Mouse (Mus musculus) midbrain, embryonic 11.5 days (tissue): ENCODE measurements at regions not wholly inside any gene's neighbourhood (a gene's known extent, or its start where the extent isn't known, plus 50 kb on each side); places are given as distances from the start of the nearest gene placed in this dataset.
"Not testable (repeated sequence)": the region's sequence is repeated elsewhere in the genome, so short reads cannot be mapped to it uniquely, and the experiment has no call there.

Experiments used
- ATAC-seq: fragments of 200-750 bp; cut with Nextera tagmentation; 2 replicates; pipeline ENCODE4 v1.8.0; 2017; ENCODE audit warnings: moderate TSS enrichment, moderate library complexity; ENCODE audit not compliant: low FRiP score
- DNase-seq: peaks from one replicate; pipeline ENCODE4 v3.0.0; 2015; ENCODE audit warnings: low spot score; ENCODE audit errors: missing footprints
- H3K27ac ChIP-seq: fragments of 300-500 bp; sonication (generic); 2 replicates; pipeline ENCODE4 v1.5.1; 2014; ENCODE audit warnings: low read depth, low read length
- H3K27me3 ChIP-seq: fragments of 300-500 bp; sonication (generic); 2 replicates; pipeline ENCODE4 v1.6.1; 2014; ENCODE audit warnings: mild to moderate bottlenecking, low read length, moderate library complexity, mixed read lengths; ENCODE audit not compliant: control insufficient read depth, insufficient read depth
- H3K36me3 ChIP-seq: fragments of 300-500 bp; sonication (generic); 2 replicates; pipeline ENCODE4 v1.6.1; 2014; ENCODE audit warnings: mild to moderate bottlenecking, low read length, moderate library complexity, mixed read lengths; ENCODE audit not compliant: control insufficient read depth, insufficient read depth
- H3K4me1 ChIP-seq: fragments of 300-500 bp; sonication (generic); 2 replicates; pipeline ENCODE4 v1.6.1; 2014; ENCODE audit warnings: low read length; ENCODE audit not compliant: control insufficient read depth, insufficient read depth
- H3K4me2 ChIP-seq: fragments of 300-500 bp; sonication (generic); 2 replicates; pipeline ENCODE4 v1.6.1; 2014; ENCODE audit warnings: mild to moderate bottlenecking, moderate library complexity
- H3K4me3 ChIP-seq: fragments of 300-500 bp; sonication (generic); 2 replicates; pipeline ENCODE4 v1.5.1; 2014; ENCODE audit warnings: low read depth, low read length
- H3K9ac ChIP-seq: fragments of 300-500 bp; sonication (generic); 2 replicates; pipeline ENCODE4 v1.6.1; 2014; ENCODE audit warnings: low read length
- H3K9me3 ChIP-seq: fragments of 300-500 bp; sonication (generic); 2 replicates; pipeline ENCODE4 v1.6.1; 2016; ENCODE audit warnings: low read length; ENCODE audit not compliant: control insufficient read depth
- whole genome bisulfite sequencing: fragments of 180-500 bp; shearing (Covaris S2); extraction: QIAGEN DNeasy Blood & Tissue Kit; methylation state at CpG from one replicate; pipeline ENCODE4 v1.1.7; 2014; 5-methylcytosine and 5-hydroxymethylcytosine counted together

DNA sequence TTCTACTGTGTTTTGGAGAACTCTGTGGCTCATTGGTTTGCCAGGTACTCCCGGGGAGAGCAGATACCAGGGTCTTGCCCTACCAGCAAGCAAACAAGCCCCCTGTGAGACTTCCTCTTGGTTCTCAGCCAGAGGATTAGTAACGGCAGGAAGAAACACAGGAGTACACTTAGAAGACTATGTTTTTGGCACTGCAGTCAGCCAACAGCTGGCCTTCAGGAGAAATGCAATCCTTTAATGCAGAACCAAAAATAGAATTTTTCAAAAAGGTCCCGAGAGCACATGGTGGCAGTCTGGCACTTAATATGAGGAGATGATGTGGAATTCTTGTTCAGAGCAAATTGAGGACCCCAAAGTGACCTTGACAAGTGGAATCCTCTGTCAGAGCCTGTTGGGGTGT, 189.8 kb downstream of the Faxc start:
- no peaks in the 10 kb centered on the region for H3K27me3 ChIP-seq
- H3K36me3 ChIP-seq, result no peaks in the 10 kb centered on the region
- 60% methylated on average over 3 of the region's 3 CpGs for WGBS
- no peak overlapping the region for H3K4me2 ChIP-seq
- H3K27ac ChIP-seq, result no peak overlapping the region
- no peaks in the 10 kb centered on the region for H3K9me3 ChIP-seq
- ATAC-seq, result no peak
- H3K4me3 ChIP-seq, result no peak overlapping the region
- no peak for DNase-seq
- H3K4me1 ChIP-seq, result no peaks in the 10 kb centered on the region
- no peak overlapping the region for H3K9ac ChIP-seq

DNA sequence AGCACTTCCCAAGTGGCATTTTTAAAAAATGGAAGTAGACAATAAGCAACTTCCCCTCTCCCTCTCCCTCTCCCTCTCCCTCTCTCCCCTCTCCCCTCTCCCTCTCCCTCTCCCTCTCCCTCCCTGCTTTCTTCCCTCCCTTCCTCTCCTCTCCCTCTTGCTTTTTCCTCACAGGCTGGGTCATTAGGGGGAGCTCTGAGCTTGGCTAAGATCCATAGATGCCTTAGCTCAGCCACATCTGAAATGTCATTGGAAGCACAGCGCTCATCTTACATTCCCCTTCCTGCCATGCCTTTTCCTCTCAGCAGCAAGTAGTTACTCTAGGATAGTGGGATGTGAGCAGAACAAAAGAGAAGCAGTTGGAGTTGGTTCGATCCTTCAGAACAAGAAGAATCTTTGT, 190.3 kb downstream of the Faxc start:
- Histone ChIP-seq H3K4me3 (no peak overlapping the region), H3K27ac (no peak overlapping the region), H3K9ac (no peak overlapping the region), H3K4me2 (no peak overlapping the region), H3K27me3 (no peaks in the 10 kb centered on the region), H3K36me3 (no peaks in the 10 kb centered on the region), H3K9me3 (no peaks in the 10 kb centered on the region), H3K4me1 (no peaks in the 10 kb centered on the region)
- no peak for ATAC-seq
- no peak for DNase-seq
- 72% methylated on average over 2 of the region's 2 CpGs for WGBS

DNA sequence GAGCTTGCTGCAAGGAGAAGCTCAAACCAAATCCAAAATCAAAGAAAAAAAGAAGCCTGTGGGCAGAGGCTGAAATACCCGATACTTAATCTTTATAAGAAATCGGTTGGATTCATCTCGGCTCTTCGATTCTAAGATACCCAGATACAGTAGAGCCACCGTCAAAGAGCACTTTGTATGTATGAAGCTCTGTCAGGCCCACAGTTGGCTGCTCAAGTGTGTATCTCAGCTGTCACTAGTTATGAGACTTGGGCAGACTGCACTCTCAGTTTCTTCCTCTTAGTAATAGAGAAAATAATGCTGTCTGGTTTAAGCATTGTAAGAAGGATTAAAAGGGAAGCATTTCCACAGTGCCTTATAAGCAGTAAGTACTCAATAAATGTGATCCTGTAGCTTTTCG, 193.7 kb downstream of the Faxc start:
- Histone ChIP-seq H3K36me3 (no peaks in the 10 kb centered on the region), H3K27me3 (no peaks in the 10 kb centered on the region), H3K27ac (no peak overlapping the region), H3K4me3 (no peak overlapping the region), H3K9ac (no peak overlapping the region), H3K9me3 (no peaks in the 10 kb centered on the region), H3K4me1 (no peaks in the 10 kb centered on the region), H3K4me2 (no peak overlapping the region)
- DNase-seq (peak; percentile 1), ATAC-seq (no peak)
- 90% methylated on average over 6 of the region's 6 CpGs for WGBS

DNA sequence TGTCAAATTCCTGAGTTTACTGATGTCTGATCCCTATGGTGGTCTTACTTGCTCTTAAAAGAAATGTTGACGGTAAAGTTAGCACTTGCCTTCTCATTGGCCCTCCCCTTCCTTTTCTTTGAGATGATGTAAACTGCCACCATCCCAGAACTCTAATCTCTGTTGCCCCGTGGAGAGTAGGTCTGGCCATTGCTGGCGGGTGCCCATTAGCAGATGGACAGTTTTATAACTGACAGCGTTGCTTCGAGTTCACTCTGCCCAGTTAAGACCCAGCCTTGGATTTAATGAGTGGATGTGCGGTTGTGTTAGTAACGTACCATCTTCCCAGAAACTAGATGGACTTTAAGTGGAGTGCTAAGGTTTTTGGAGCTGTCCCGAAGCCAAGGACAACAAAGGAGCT, 199.4 kb downstream of the Faxc start:
- DNase-seq, result peak; percentile 70
- Histone ChIP-seq H3K4me1 (no peaks in the 10 kb centered on the region; the same call in 1 of the 2 replicates), H3K4me3 (no peak overlapping the region), H3K4me2 (no peak overlapping the region), H3K27me3 (no peaks in the 10 kb centered on the region), H3K27ac (no peak overlapping the region), H3K9ac (no peak overlapping the region), H3K9me3 (no peaks in the 10 kb centered on the region), H3K36me3 (no peaks in the 10 kb centered on the region)
- ATAC-seq, result no peak
- 87% methylated on average over 8 of the region's 8 CpGs for WGBS

DNA sequence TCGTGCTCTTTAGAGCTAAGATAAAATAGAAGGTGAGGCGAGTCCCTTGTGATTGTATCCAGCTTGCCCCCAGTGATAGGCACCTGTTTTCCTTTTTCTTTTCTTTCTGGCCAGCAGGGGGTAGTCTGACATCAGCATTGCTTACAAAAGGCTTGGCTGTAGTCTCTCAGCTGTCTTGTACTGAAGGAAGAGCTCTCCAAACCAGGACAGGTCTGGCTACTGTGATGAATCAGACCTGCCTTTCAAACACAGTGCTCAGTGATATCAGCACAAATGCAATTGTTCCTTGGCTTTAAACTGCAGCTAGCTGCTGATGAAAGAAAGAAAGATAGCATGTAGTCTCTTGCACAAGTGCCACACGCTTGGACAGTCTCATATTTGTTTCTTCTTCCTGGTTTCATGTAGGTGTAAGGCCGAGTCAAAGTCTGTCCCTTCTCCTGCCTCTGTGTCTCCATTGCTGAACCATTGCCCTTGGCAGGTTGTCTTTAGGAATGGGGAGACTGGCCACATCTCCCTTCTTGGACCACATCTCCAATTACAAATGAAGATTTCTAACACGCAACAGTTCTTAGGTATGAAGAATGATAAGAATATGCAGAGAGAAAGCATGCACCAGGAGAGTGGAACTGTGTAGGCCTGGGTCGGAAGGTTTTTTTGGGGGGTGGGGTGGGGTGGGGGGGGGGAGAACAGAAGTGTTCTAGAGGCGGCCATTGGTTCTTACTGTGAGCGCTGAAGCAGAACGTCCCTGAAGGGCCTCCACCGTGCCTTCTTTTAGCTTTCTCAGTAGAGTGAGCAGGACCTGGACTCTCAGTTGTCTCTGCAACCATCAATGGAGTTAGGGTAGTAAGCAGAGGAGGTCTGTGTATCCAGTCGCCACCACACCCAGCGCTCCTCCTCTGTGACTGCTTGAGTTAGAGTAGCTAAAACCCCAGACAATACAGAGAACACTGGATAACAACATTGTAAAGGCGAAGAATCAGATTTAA, 200.9 kb downstream of the Faxc start:
- no peak overlapping the region for H3K4me2 ChIP-seq
- WGBS, result 52% methylated on average over 13 of the region's 13 CpGs
- no peaks in the 10 kb centered on the region for H3K36me3 ChIP-seq
- ATAC-seq (peak; percentile 80), DNase-seq (peak; percentile 92)
- no peaks in the 10 kb centered on the region for H3K27me3 ChIP-seq
- no peak overlapping the region for H3K27ac ChIP-seq
- no peaks in the 10 kb centered on the region for H3K9me3 ChIP-seq
- H3K9ac ChIP-seq, result no peak overlapping the region
- H3K4me3 ChIP-seq, result no peak overlapping the region
- H3K4me1 ChIP-seq, result no peaks in the 10 kb centered on the region; the same call in 1 of the 2 replicates

DNA sequence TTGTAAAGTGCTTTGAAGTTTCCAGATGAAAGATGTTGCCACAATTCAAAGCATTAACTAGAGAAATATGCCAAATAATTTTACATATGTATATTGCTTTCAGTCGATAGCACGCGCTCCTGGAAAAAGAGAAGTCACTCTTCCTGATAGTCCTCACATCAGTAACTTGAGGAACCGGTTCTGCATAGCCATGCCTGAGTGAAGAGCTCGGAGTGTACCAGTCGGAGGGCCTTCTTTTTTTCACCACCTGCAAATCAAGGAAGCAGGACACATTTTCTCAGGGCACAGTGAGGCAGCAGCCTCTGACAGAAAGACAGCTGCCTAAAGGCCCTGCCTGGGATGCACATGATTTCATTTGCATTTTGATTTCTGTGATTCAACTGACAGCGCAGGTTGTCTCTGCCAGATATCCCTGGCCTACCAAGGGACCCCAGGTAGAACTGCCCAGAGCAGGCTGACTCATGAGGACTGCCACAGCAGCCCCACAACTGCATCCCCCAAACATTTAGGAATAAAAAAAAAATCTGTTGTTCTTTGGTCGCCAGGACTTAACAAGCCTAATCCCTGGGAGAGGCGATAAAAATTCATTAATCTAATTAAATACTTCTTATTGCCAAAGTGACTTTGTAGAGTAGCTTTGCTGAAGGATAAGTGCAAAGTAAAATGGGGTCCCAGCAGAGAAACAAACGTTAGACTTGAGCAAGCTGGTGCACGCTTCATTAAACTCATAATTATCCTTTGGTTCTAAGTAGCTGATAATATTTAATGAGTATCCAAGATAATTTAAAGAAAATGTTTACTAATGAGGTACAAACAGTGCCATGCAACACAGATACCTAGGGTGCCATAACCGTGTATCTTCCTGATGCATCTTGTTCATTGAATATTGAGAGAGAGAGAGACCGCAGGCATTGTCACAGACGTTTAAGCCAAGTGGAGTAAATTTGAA, 202.7 kb downstream of the Faxc start:
- no peaks in the 10 kb centered on the region for H3K9me3 ChIP-seq
- H3K9ac ChIP-seq, result no peak overlapping the region
- whole genome bisulfite sequencing, result 56% methylated on average over 14 of the region's 14 CpGs
- DNase-seq (peak; percentile 72), ATAC-seq (no peak)
- no peak overlapping the region for H3K4me3 ChIP-seq
- no peaks in the 10 kb centered on the region; the same call in 1 of the 2 replicates for H3K4me1 ChIP-seq
- no peaks in the 10 kb centered on the region for H3K27me3 ChIP-seq
- H3K27ac ChIP-seq, result no peak overlapping the region
- no peak overlapping the region for H3K4me2 ChIP-seq
- H3K36me3 ChIP-seq, result no peaks in the 10 kb centered on the region

DNA sequence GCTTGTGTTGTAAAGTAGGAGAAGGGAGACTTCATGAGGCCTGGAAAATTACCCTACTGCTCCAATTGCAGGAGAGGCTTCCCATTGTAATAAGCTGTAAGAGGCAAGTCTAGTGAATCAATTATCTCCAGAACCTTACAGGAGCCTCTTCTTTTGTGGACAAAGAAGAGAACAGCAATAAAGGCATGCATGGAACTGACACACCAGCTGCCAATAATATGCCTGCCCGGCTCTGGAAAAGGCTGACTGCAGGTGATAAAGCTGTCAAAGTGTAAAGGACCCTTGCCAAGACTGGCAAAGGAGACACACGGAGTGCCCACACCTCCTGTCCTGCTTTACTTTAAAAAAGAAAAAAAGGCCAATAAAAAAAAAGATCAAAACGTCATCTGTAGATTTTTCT, 209.0 kb downstream of the Faxc start:
- no peaks in the 10 kb centered on the region for H3K36me3 ChIP-seq
- no peak overlapping the region for H3K4me3 ChIP-seq
- no peak overlapping the region for H3K9ac ChIP-seq
- no peak overlapping the region for H3K27ac ChIP-seq
- no peak overlapping the region for H3K4me2 ChIP-seq
- H3K4me1 ChIP-seq, result no peaks in the 10 kb centered on the region
- DNase-seq (peak; percentile 56), ATAC-seq (0 out of 2 replicates have a peak, but pooled peaks have one; percentile 19)
- 56% methylated on average over 3 of the region's 3 CpGs for WGBS
- no peaks in the 10 kb centered on the region for H3K27me3 ChIP-seq
- H3K9me3 ChIP-seq, result no peaks in the 10 kb centered on the region

DNA sequence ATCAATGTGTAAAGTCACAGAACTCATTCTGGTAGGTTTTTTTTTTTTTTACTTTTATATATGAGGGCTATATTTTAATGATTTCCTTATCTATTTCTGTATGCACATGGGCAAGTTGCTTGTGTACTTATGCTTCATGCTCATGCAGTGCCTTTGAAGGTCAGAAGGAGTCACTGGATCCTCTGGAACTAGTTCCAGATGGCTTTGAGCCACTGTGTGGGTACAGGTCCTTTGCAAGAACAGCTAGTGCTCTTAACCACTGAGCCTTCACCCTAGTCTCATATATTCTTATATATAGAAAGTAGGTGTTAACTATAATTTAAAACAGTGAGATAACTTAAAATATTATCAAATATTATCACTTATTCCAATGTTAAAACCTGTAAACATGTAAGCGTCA, 212.4 kb downstream of the Faxc start:
- no peaks in the 10 kb centered on the region for H3K36me3 ChIP-seq
- no peak overlapping the region for H3K4me2 ChIP-seq
- DNase-seq (no peak), ATAC-seq (no peak)
- H3K9ac ChIP-seq, result no peak overlapping the region
- no peaks in the 10 kb centered on the region for H3K9me3 ChIP-seq
- WGBS, result 96% methylated on average over 1 of the region's 1 CpGs
- no peak overlapping the region for H3K27ac ChIP-seq
- no peaks in the 10 kb centered on the region for H3K4me1 ChIP-seq
- no peaks in the 10 kb centered on the region for H3K27me3 ChIP-seq
- H3K4me3 ChIP-seq, result no peak overlapping the region

DNA sequence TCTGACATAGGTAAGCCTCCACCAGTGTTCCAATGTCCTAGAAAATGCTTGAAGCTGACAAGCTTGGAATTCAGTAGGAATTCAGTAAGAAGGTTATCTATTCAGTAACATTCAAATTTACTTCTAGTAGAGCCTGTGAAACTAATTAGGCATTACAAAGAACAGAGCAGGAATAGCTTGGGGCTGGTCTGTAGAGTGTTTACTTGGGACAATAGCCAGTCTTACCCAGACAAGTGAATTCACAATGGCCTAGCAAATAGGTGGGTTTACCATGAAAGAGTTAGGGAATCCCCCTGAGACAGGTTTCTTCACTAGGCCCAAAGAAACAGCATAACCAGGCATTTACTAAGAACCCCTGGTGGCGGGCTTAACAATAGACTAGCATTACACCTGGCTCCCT, 212.5 kb upstream of the Fbxl4 start:
- not testable (repeated sequence) for H3K27ac ChIP-seq, H3K4me1 ChIP-seq, H3K9ac ChIP-seq, H3K27me3 ChIP-seq, H3K36me3 ChIP-seq, H3K4me2 ChIP-seq, H3K9me3 ChIP-seq, H3K4me3 ChIP-seq, DNase-seq, ATAC-seq
- 60% methylated on average over 1 of the region's 1 CpGs for WGBS
